Mouse (Mus musculus): ENCODE results near the gene Ephx1. TPM values are rescaled to one million over a fixed set of nuclear protein-coding genes. Genes with fewer than 3 reads are reported as not detected.
"Not testable (repeated sequence)": the region's sequence is repeated elsewhere in the genome, so short reads cannot be mapped to it uniquely, and the experiment has no call there.

The Ephx1 gene
- polyA plus RNA-seq, 1 experiment, result 60.1 TPM

- no peak overlapping the region for H3K4me3 ChIP-seq (ENCODE audit: control insufficient read depth, low read depth, low read length)
- no peaks in the 10 kb centered on the region for H3K27me3 ChIP-seq (ENCODE audit: control insufficient read depth, insufficient read depth, low read length)
- no peaks in the 10 kb centered on the region for H3K36me3 ChIP-seq (ENCODE audit: control insufficient read depth, insufficient read depth, low read length)
- TF ChIP-seq POLR2A (IDR thresholded peaks at IDR 0.05; ENCODE audit: control insufficient read depth, low read depth, low read length) (no peak), CTCF (IDR thresholded peaks at IDR 0.05; ENCODE audit: control insufficient read depth, insufficient read depth, insufficient replicate concordance, low read depth, low read length) (no peak)
- H3K4me1 ChIP-seq (ENCODE audit: control insufficient read depth, insufficient read depth, low read length), result peaks cover 7% of the 10 kb centered on the region
- H3K27ac ChIP-seq (ENCODE audit: control insufficient read depth, insufficient read depth, low read depth, low read length), result no peak overlapping the region
Observed at GRCm38 (mm10) chr1:180943896-180944295, 76.8 kb downstream of the Ephx1 start.

GRCm38 (mm10) chr1:180943032-180943644 is 77.6 kb downstream of the Ephx1 start:
- Histone ChIP-seq H3K27me3 (ENCODE audit: control insufficient read depth, insufficient read depth, low read length) (no peaks in the 10 kb centered on the region), H3K4me1 (ENCODE audit: control insufficient read depth, insufficient read depth, low read length) (peaks cover 7% of the 10 kb centered on the region), H3K4me3 (ENCODE audit: control insufficient read depth, low read depth, low read length) (peak overlapping the region; percentile 79), H3K36me3 (ENCODE audit: control insufficient read depth, insufficient read depth, low read length) (no peaks in the 10 kb centered on the region), H3K27ac (ENCODE audit: control insufficient read depth, insufficient read depth, low read depth, low read length) (no peak overlapping the region; the same call in 1 of the 2 replicates)
- TF ChIP-seq CTCF (IDR thresholded peaks at IDR 0.05; ENCODE audit: control insufficient read depth, insufficient read depth, insufficient replicate concordance, low read depth, low read length) (no peak), POLR2A (IDR thresholded peaks at IDR 0.05; ENCODE audit: control insufficient read depth, low read depth, low read length) (no peak)

- peaks cover 7% of the 10 kb centered on the region for H3K4me1 ChIP-seq (ENCODE audit: control insufficient read depth, insufficient read depth, low read length)
- H3K27me3 ChIP-seq (ENCODE audit: control insufficient read depth, insufficient read depth, low read length), result no peaks in the 10 kb centered on the region
Observed at GRCm38 (mm10) chr1:180942166-180943031, 78.3 kb downstream of the Ephx1 start, which contains the start of gene Tmem63a. Gene Tmem63a (plus strand): TSS chr1:180942344.

GRCm38 (mm10) chr1:180941726-180942125 is 79.0 kb downstream of the Ephx1 start:
- no peaks in the 10 kb centered on the region for H3K27me3 ChIP-seq (ENCODE audit: control insufficient read depth, insufficient read depth, low read length)
- peak overlapping the region; percentile 80 for H3K27ac ChIP-seq (ENCODE audit: control insufficient read depth, insufficient read depth, low read depth, low read length)
- H3K4me3 ChIP-seq (ENCODE audit: control insufficient read depth, low read depth, low read length), result peak overlapping the region; percentile 79
- H3K36me3 ChIP-seq (ENCODE audit: control insufficient read depth, insufficient read depth, low read length), result no peaks in the 10 kb centered on the region
- H3K4me1 ChIP-seq (ENCODE audit: control insufficient read depth, insufficient read depth, low read length), result peaks cover 11% of the 10 kb centered on the region
- no peak for TF ChIP-seq CTCF (IDR thresholded peaks at IDR 0.05; ENCODE audit: control insufficient read depth, insufficient read depth, insufficient replicate concordance, low read depth, low read length)
- TF ChIP-seq POLR2A (IDR thresholded peaks at IDR 0.05; ENCODE audit: control insufficient read depth, low read depth, low read length), result no peak

More at GRCm38 (mm10) chr1:180942166-180943031, 78.3 kb downstream of the Ephx1 start, which contains the start of gene Tmem63a:
- Histone ChIP-seq H3K4me3 (ENCODE audit: control insufficient read depth, low read depth, low read length) (peak within 1 kb of the TSS; percentile 79), H3K36me3 (ENCODE audit: control insufficient read depth, insufficient read depth, low read length) (no peaks in the 10 kb centered on the region), H3K27ac (ENCODE audit: control insufficient read depth, insufficient read depth, low read depth, low read length) (peak within 1 kb of the TSS; percentile 80)
- TF ChIP-seq CTCF (IDR thresholded peaks at IDR 0.05; ENCODE audit: control insufficient read depth, insufficient read depth, insufficient replicate concordance, low read depth, low read length) (no peak), POLR2A (IDR thresholded peaks at IDR 0.05; ENCODE audit: control insufficient read depth, low read depth, low read length) (peak; percentile 10; the same call in 1 of the 2 replicates)

- Histone ChIP-seq H3K27ac (ENCODE audit: control insufficient read depth, insufficient read depth, low read depth, low read length) (no peak overlapping the region), H3K4me3 (ENCODE audit: control insufficient read depth, low read depth, low read length) (no peak overlapping the region), H3K4me1 (ENCODE audit: control insufficient read depth, insufficient read depth, low read length) (peaks cover 11% of the 10 kb centered on the region), H3K27me3 (ENCODE audit: control insufficient read depth, insufficient read depth, low read length) (no peaks in the 10 kb centered on the region), H3K36me3 (ENCODE audit: control insufficient read depth, insufficient read depth, low read length) (no peaks in the 10 kb centered on the region)
- TF ChIP-seq POLR2A (IDR thresholded peaks at IDR 0.05; ENCODE audit: control insufficient read depth, low read depth, low read length) (no peak), CTCF (IDR thresholded peaks at IDR 0.05; ENCODE audit: control insufficient read depth, insufficient read depth, insufficient replicate concordance, low read depth, low read length) (no peak)
Observed at GRCm38 (mm10) chr1:180940776-180941460, 79.8 kb downstream of the Ephx1 start.

GRCm38 (mm10) chr1:180938781-180939180 is 81.9 kb downstream of the Ephx1 start:
- H3K4me1 ChIP-seq (ENCODE audit: control insufficient read depth, insufficient read depth, low read length), result peaks cover 11% of the 10 kb centered on the region

GRCm38 (mm10) chr1:180937631-180938030 is 83.1 kb downstream of the Ephx1 start:
- not testable (repeated sequence) for H3K4me3 ChIP-seq (ENCODE audit: control insufficient read depth, low read depth, low read length); H3K36me3 ChIP-seq (ENCODE audit: control insufficient read depth, insufficient read depth, low read length); H3K27me3 ChIP-seq (ENCODE audit: control insufficient read depth, insufficient read depth, low read length); H3K27ac ChIP-seq (ENCODE audit: control insufficient read depth, insufficient read depth, low read depth, low read length)
- H3K4me1 ChIP-seq (ENCODE audit: control insufficient read depth, insufficient read depth, low read length), result peaks cover 11% of the 10 kb centered on the region

More at GRCm38 (mm10) chr1:180938781-180939180, 81.9 kb downstream of the Ephx1 start:
- H3K27me3 ChIP-seq (ENCODE audit: control insufficient read depth, insufficient read depth, low read length); H3K4me3 ChIP-seq (ENCODE audit: control insufficient read depth, low read depth, low read length); H3K36me3 ChIP-seq (ENCODE audit: control insufficient read depth, insufficient read depth, low read length); H3K27ac ChIP-seq (ENCODE audit: control insufficient read depth, insufficient read depth, low read depth, low read length): not testable (repeated sequence)

- not testable (repeated sequence) for H3K27me3 ChIP-seq (ENCODE audit: control insufficient read depth, insufficient read depth, low read length)
Observed at GRCm38 (mm10) chr1:180936610-180937398, 83.9 kb downstream of the Ephx1 start.

More at GRCm38 (mm10) chr1:180936610-180937398, 83.9 kb downstream of the Ephx1 start:
- H3K36me3 ChIP-seq (ENCODE audit: control insufficient read depth, insufficient read depth, low read length); H3K27ac ChIP-seq (ENCODE audit: control insufficient read depth, insufficient read depth, low read depth, low read length); H3K4me1 ChIP-seq (ENCODE audit: control insufficient read depth, insufficient read depth, low read length): not testable (repeated sequence)
- H3K4me3 ChIP-seq (ENCODE audit: control insufficient read depth, low read depth, low read length), result peak overlapping the region; percentile 39
